Mouse (Mus musculus): Measurements from ENCODE around the gene Cytip.

DNA sequence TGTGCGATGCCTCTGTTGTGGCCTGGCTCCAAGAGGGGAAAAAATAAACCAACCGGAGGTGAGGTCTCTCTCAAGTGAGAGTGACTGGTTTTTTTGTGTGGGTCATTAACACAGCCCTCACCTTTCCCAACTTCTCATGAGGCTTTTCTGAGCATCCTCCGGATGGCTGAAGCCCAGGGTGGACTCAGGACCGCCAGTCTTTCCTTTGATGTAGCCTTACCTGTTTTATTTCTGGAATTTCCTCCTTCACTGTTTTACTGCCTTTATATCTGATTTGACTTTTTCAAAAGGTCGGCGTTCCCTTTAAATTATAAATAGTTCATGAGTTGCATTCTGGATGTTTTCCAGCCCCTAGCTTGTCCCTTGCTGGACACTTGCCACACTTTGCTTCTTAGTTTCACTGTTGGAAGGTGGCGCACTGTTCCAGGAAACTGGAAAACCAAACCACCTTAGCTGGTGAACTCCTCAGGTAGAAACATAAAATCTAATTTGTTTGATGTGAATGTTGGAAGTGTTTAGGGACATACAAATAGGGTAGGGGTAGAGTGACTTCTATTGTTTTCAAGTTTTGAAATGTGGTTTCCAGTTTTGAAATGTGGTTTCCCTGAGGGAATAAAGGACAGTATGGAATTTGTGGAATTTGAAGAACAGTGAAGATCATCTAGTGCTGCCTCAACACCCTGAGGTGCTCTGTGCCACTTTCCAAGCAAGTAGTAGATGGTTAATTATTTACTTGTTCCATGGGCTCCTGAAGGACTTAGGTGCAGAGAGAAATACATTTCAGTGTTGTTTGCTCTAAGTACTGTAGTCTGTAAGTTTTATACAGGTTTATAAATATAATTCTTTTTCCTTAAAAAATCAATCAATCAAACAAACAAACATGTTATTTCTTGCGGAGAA lies 19.7 kb downstream of the Cytip start:
- TF ChIP-seq CTCF (IDR thresholded peaks at IDR 0.05; ENCODE audit: extremely low read depth, insufficient read depth, insufficient read length, insufficient replicate concordance), result no peak
- TF ChIP-seq POLR2A (IDR thresholded peaks at IDR 0.05; ENCODE audit: low read depth, low read length), result no peak
